Mouse (Mus musculus): ENCODE measurements around the gene Tmprss13.

The Tmprss13 gene

GRCm38 (mm10) chr9:45337406-45337805, 18.5 kb downstream of the Tmprss13 start:
- DNase-seq: no peak

GRCm38 (mm10) chr9:45343066-45343465, 24.2 kb downstream of the Tmprss13 start:
- DNase-seq: no peak

GRCm38 (mm10) chr9:45345516-45345915, 26.6 kb downstream of the Tmprss13 start:
- DNase-seq: peak; percentile 26 to 34

- DNase-seq: no peak
Observed at GRCm38 (mm10) chr9:45346276-45346675, 27.4 kb downstream of the Tmprss13 start.

GRCm38 (mm10) chr9:45348560-45348959, 29.7 kb downstream of the Tmprss13 start:
- no peak for DNase-seq

- DNase-seq: no peak
Observed at GRCm38 (mm10) chr9:45349181-45349580, 30.3 kb downstream of the Tmprss13 start.

GRCm38 (mm10) chr9:45349851-45350250, 31.0 kb downstream of the Tmprss13 start:
- no peak for DNase-seq

- no peak for DNase-seq
Observed at GRCm38 (mm10) chr9:45355192-45355591, 36.3 kb downstream of the Tmprss13 start.

- DNase-seq: no peak
Observed at GRCm38 (mm10) chr9:45358356-45358755, 39.5 kb downstream of the Tmprss13 start.

- DNase-seq: no peak
Observed at GRCm38 (mm10) chr9:45362051-45362461, 43.2 kb downstream of the Tmprss13 start.

- no peak for DNase-seq
Observed at GRCm38 (mm10) chr9:45363639-45364214, 44.8 kb downstream of the Tmprss13 start.

GRCm38 (mm10) chr9:45367716-45368115, 48.8 kb downstream of the Tmprss13 start:
- no peak for DNase-seq

- DNase-seq: no peak
Observed at GRCm38 (mm10) chr9:45368341-45368901, 49.5 kb downstream of the Tmprss13 start.

- peak in 1 of 2 experiments; percentile 20 for DNase-seq
Observed at GRCm38 (mm10) chr9:45370117-45370561, 51.2 kb downstream of the Tmprss13 start, which contains the start of gene Fxyd6. Gene Fxyd6, plus strand, starts transcription at chr9:45370185.

GRCm38 (mm10) chr9:45370616-45371336, 51.9 kb downstream of the Tmprss13 start:
- no peak for DNase-seq

GRCm38 (mm10) chr9:45371337-45371707, 52.4 kb downstream of the Tmprss13 start:
- DNase-seq: no peak

- no peak for DNase-seq
Observed at GRCm38 (mm10) chr9:45373896-45374295, 55.0 kb downstream of the Tmprss13 start.

GRCm38 (mm10) chr9:45374988-45375502, 56.1 kb downstream of the Tmprss13 start:
- no peak for DNase-seq

- no peak for DNase-seq
Observed at GRCm38 (mm10) chr9:45376427-45376826, 57.5 kb downstream of the Tmprss13 start.

- DNase-seq: no peak
Observed at GRCm38 (mm10) chr9:45376883-45377282, 58.0 kb downstream of the Tmprss13 start.

- no peak for DNase-seq
Observed at GRCm38 (mm10) chr9:45380411-45381251, 61.7 kb downstream of the Tmprss13 start.

GRCm38 (mm10) chr9:45382336-45382735, 63.4 kb downstream of the Tmprss13 start:
- DNase-seq: no peak

- DNase-seq: no peak
Observed at GRCm38 (mm10) chr9:45382834-45383233, 63.9 kb downstream of the Tmprss13 start.
